Mouse (Mus musculus) B cell, adult 67 days (primary cell): Measurements from ENCODE around the gene Cd160. TPM values are rescaled to one million over a fixed set of nuclear protein-coding genes. Genes with fewer than 3 reads are reported as not detected.

Experiments used
- total RNA-seq, 2 experiments: library from RNA; stranded (reverse); gene quantifications; 4 replicates each; pipeline ENCODE4 v1.2.4; 2023

Gene Cd160
- 1 to 10 TPM in 1 of 2 experiments, under 1 TPM in 1; 0.90 to 1.2 TPM for total RNA-seq

GRCm38 (mm10) chr3:96828984-96829383, at the start of gene Cd160, which contains the start of gene Pdzk1:
Gene Cd160, minus strand, starts transcription at chr3:96829351.
Gene Pdzk1, plus strand, starts transcription at chr3:96829284.

Other genes with a start within 250 kb of the Cd160 start
- 10 to 100 TPM; 26.1 to 33.7 TPM for gene Polr3gl, start 235.2 kb downstream of the Cd160 start, total RNA-seq
- gene Ankrd34a, start 232.7 kb downstream of the Cd160 start, total RNA-seq, result not detected
- under 1 TPM; 0.64 to 0.65 TPM for gene Lix1l, start 228.2 kb downstream of the Cd160 start, total RNA-seq
- 10 to 100 TPM; 93.0 to 93.1 TPM for gene Rbm8a, start 199.4 kb downstream of the Cd160 start, total RNA-seq
- 10 to 100 TPM; 24.4 to 29.6 TPM for gene Pex11b, start 194.0 kb downstream of the Cd160 start, total RNA-seq
- under 1 TPM in 1 of 2 experiments, not detected in 1; 0.26 TPM for gene Gm42957, start 193.9 kb downstream of the Cd160 start, total RNA-seq
- gene Itga10, start 183.8 kb downstream of the Cd160 start, total RNA-seq, result 1 to 10 TPM; 2.2 to 2.5 TPM
- gene Ankrd35, start 159.2 kb downstream of the Cd160 start, total RNA-seq, result under 1 TPM in 1 of 2 experiments, not detected in 1; 0.18 TPM
- gene Pias3, start 133.0 kb downstream of the Cd160 start, total RNA-seq, result 10 to 100 TPM; 48.3 to 60.7 TPM
- 1 to 10 TPM; 1.1 to 1.2 TPM for gene Nudt17, start 120.8 kb downstream of the Cd160 start, total RNA-seq
- gene Polr3c, start 101.7 kb downstream of the Cd160 start, total RNA-seq, result 10 to 100 TPM; 51.9 to 64.0 TPM
- 10 to 100 TPM; 55.8 to 59.7 TPM for gene Rnf115, start 101.7 kb downstream of the Cd160 start, total RNA-seq
- not detected for gene Pdzk1, start 67 bp downstream of the Cd160 start, total RNA-seq
- gene Gja5, start 75.3 kb upstream of the Cd160 start, total RNA-seq, result not detected
- gene Gpr89, start 76.0 kb upstream of the Cd160 start, total RNA-seq, result 10 to 100 TPM; 22.5 to 24.1 TPM
- gene Gja8, start 96.7 kb upstream of the Cd160 start, total RNA-seq, result not detected